Comparison of ENCODE assay signal across 9 mouse cellular contexts in the genomic region with DNA sequence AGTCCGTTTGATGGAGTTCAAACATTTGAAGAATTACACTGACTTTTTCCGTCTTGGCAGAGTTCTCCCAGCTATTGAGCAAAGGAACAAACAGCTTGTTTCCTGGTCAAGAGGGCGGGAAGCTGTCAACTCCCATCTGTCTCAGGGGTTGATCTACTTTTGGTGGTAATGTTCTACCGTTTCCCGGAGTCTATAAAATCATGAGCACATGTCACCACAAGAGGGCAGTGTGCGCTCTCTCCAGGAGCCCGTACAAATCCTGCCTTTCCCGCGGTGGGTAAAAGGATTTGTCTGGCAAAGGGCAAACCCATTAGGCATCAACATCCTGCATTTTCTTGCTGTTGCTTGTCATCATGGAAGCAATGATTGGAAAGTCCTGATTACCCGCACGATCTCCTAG.
A peak's percentile ranks its signal among the peaks of the same experiment; 100 is the strongest.
DNase-seq lines count a peak whose midpoint lies in the region; ATAC-seq lines count a peak whose summit lies in the region.
"Had no signal": no experiment of that assay in that cellular context is flagged by ENCODE, and none has a peak within 500 bp of the region (broad histone marks: within the 10 kb centered on the region; RNA-seq: fewer than 3 reads in every experiment).

No protein-coding gene starts in this region.

- H3K36me3 ChIP-seq in hindbrain, embryonic 14.5 days (replicated peaks; ENCODE audit: control insufficient read depth, insufficient read depth), result no peaks in the 10 kb centered on the region

- H3K27ac ChIP-seq in hindbrain, embryonic 14.5 days, result peak overlapping the region; percentile 59; the same call in 1 of the 2 replicates
- H3K27ac ChIP-seq: macrophage had no signal

- H3K27me3 ChIP-seq in hindbrain, embryonic 14.5 days (ENCODE audit: control insufficient read depth, insufficient read depth, low read length), result no peaks in the 10 kb centered on the region

- no peak overlapping the region for H3K4me2 ChIP-seq in hindbrain, embryonic 14.5 days (replicated peaks)

- 0 out of 2 replicates have a peak, but pooled peaks cover 6% of the 10 kb centered on the region for H3K4me1 ChIP-seq in hindbrain, embryonic 14.5 days (replicated peaks; ENCODE audit: control insufficient read depth, insufficient read depth, low read length)

- peaks cover 7% of the 10 kb centered on the region; the same call in 1 of the 2 replicates for H3K9me3 ChIP-seq in hindbrain, embryonic 14.5 days (ENCODE audit: control insufficient read depth, low read length)

- ATAC-seq in hindbrain, embryonic 14.5 days (ENCODE audit: low FRiP score), result no peak

- no peak overlapping the region for H3K4me3 ChIP-seq in hindbrain, embryonic 14.5 days (replicated peaks; ENCODE audit: low read length)

- 0 out of 2 replicates have a peak overlapping the region, but pooled peaks have one; percentile 22 for H3K9ac ChIP-seq in hindbrain, embryonic 14.5 days

- 7% methylated on average over 11 of the region's 11 CpGs for WGBS in hindbrain, embryonic 14.5 days

- peak; percentile 85 for DNase-seq in ZHBTc4 (ENCODE audit: low read depth, low spot score)
- DNase-seq in cerebellum, postnatal 10 days, result peak; percentile 90 to 93
- peak; percentile 72 to 77 for DNase-seq in frontal cortex, postnatal 25 days (ENCODE audit: low spot score in 2 of 2)
- peak; percentile 95 for DNase-seq in hindbrain, embryonic 14.5 days (ENCODE audit: low spot score)
- DNase-seq in layer of hippocampus, postnatal 14 days (ENCODE audit: low spot score in 2 of 2), result peak; percentile 79 to 85
- peak; percentile 80 for DNase-seq in lung, postnatal 25 days (ENCODE audit: low spot score)
- DNase-seq in right cerebral cortex, postnatal 10 days (ENCODE audit: low spot score in 2 of 2), result peak; percentile 86 to 90
- peak; percentile 65 for DNase-seq in yolk sac, embryonic 10.5 days (ENCODE audit: low spot score)
